Mouse (Mus musculus): ENCODE measurements around the gene Ints4. TPM values are rescaled to one million over a fixed set of nuclear protein-coding genes. Genes with fewer than 3 reads are reported as not detected.

Ints4 gene
- polyA plus RNA-seq, 1 experiment from 2014 or later = 48.8 TPM

Other genes with a start within 250 kb of the Ints4 start
- gene Usp35, start 148.9 kb upstream of the Ints4 start, polyA plus RNA-seq (2015; fragmentation: Nextera tagmentation; extraction: Ambion mirVana) = 2.6 and 2.8 TPM in 2 replicates
- gene Kctd21, start 148.6 kb upstream of the Ints4 start, polyA plus RNA-seq (2015; fragmentation: Nextera tagmentation; extraction: Ambion mirVana) = 6.9 and 8.3 TPM in 2 replicates
- gene Alg8, start 109.3 kb upstream of the Ints4 start, polyA plus RNA-seq (2015; fragmentation: Nextera tagmentation; extraction: Ambion mirVana) = 19.5 and 22.2 TPM in 2 replicates
- 395 and 403 TPM in 2 replicates for gene Ndufc2, start 81.0 kb upstream of the Ints4 start, polyA plus RNA-seq (2015; fragmentation: Nextera tagmentation; extraction: Ambion mirVana)
- gene Thrsp, start 63.2 kb upstream of the Ints4 start, polyA plus RNA-seq (2015; fragmentation: Nextera tagmentation; extraction: Ambion mirVana) = 0.81 and 0.89 TPM in 2 replicates
- 1.5 and 1.6 TPM in 2 replicates for gene Kctd14, start 29.6 kb upstream of the Ints4 start, polyA plus RNA-seq (2015; fragmentation: Nextera tagmentation; extraction: Ambion mirVana)
- 46.6 and 50.5 TPM in 2 replicates for gene Aamdc, start 98.5 kb downstream of the Ints4 start, polyA plus RNA-seq (2015; fragmentation: Nextera tagmentation; extraction: Ambion mirVana)
- 35.6 and 40.9 TPM in 2 replicates for gene Rsf1, start 98.9 kb downstream of the Ints4 start, polyA plus RNA-seq (2015; fragmentation: Nextera tagmentation; extraction: Ambion mirVana)
- 194 and 201 TPM in 2 replicates for gene Clns1a, start 215.7 kb downstream of the Ints4 start, polyA plus RNA-seq (2015; fragmentation: Nextera tagmentation; extraction: Ambion mirVana)